Comparison of ENCODE assay signal across 25 mouse cellular contexts in the genomic region with DNA sequence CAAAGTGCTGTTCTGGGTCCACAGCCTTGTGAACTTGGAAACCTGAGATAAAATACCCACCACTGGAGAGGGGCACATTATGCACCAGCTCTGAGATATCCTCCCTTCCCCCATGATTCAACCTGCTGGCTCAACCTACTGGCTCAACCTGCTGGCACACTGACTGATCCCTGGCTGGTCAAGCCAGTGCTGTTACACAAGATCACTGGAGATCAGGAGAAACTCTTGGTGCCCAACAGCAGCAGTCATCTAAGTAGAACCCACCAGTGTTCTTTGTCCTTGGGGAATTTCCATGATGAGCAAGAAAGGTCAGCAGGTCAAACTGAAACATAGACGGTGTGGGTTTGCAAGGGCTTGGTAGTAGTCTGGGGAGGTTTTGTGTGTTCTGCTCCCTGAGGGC. TPM values are rescaled to one million over a fixed set of nuclear protein-coding genes. Genes with fewer than 3 reads are reported as not detected.
DNase-seq lines count a peak whose midpoint lies in the region; TF ChIP-seq lines count a peak whose summit lies in the region.
"Had no signal": no experiment of that assay in that cellular context is flagged by ENCODE, and none has a peak within 500 bp of the region (broad histone marks: within the 10 kb centered on the region; RNA-seq: fewer than 3 reads in every experiment).

No protein-coding gene starts in this region.

- 30% methylated on average over 1 of the region's 1 CpGs for WGBS in kidney, adult 2 months

- H3K27ac ChIP-seq in kidney, adult 2 months (ENCODE audit: insufficient read depth, low read depth, low read length), result no peak overlapping the region
- H3K27ac ChIP-seq: embryonic facial prominence, embryonic 15.5 days; forebrain, embryonic 13.5 days; hindbrain, embryonic 13.5 days; left cerebral cortex, adult 2 months; limb, embryonic 12.5 days; liver, embryonic 12.5 days; macrophage; midbrain, embryonic 13.5 days had no signal

- intact Hi-C loops in gastrocnemius, postnatal 14 days (cut with DNase I; ENCODE audit: low total_unique reads), result no loop called here

- DNase-seq in adrenal gland, postnatal 14 days, result peak; percentile 32
- no peak for DNase-seq in adrenal gland, adult 8-10 months
- DNase-seq in kidney, adult 2 months, result peak; percentile 2
- DNase-seq in kidney, postnatal 14 days, result no peak
- DNase-seq in gastrocnemius, postnatal 14 days, result peak; percentile 23
- DNase-seq in skeletal muscle tissue, adult 2 months (ENCODE audit: low read depth, low spot score), result peak; percentile 66
- no peak for DNase-seq in adipocyte (ENCODE audit: low spot score)
- DNase-seq: cerebellum, adult 2 months; cerebellum, postnatal 14 days; heart, postnatal 36 days; kidney, adult 9 months; kidney, postnatal 10 days; liver, postnatal 0 days; retina, postnatal 1 day; right cerebral cortex, postnatal 14 days; thymus, postnatal 14 days had no signal

- no peak overlapping the region for H3K4me3 ChIP-seq in kidney, adult 2 months (ENCODE audit: insufficient read depth, low read depth, low read length)
- H3K4me3 ChIP-seq: embryonic facial prominence, embryonic 15.5 days; forebrain, embryonic 13.5 days; hindbrain, embryonic 13.5 days; left cerebral cortex, adult 2 months; limb, embryonic 12.5 days; liver, embryonic 12.5 days; midbrain, embryonic 13.5 days had no signal

- no peak for TF ChIP-seq POLR2A in kidney, adult 2 months (IDR thresholded peaks at IDR 0.05; ENCODE audit: low read depth, low read length)

- no peak for TF ChIP-seq CTCF in kidney, adult 2 months (conservative IDR thresholded peaks at IDR 0.05; ENCODE audit: insufficient read depth, insufficient read length, low read depth, low read length)

- no peaks in the 10 kb centered on the region for H3K36me3 ChIP-seq in kidney, adult 2 months (ENCODE audit: control insufficient read depth, insufficient read depth, low read length)
- H3K36me3 ChIP-seq: embryonic facial prominence, embryonic 15.5 days; hindbrain, embryonic 13.5 days; limb, embryonic 12.5 days; liver, embryonic 12.5 days; midbrain, embryonic 13.5 days had no signal

- no peaks in the 10 kb centered on the region for H3K4me1 ChIP-seq in kidney, adult 2 months (ENCODE audit: control insufficient read depth, insufficient read depth, low read length)
- H3K4me1 ChIP-seq: hindbrain, embryonic 13.5 days; liver, embryonic 12.5 days; midbrain, embryonic 13.5 days had no signal

- H3K27me3 ChIP-seq in kidney, adult 2 months (replicated peaks; ENCODE audit: control insufficient read depth, insufficient read depth, low read length), result no peaks in the 10 kb centered on the region
- H3K27me3 ChIP-seq: CH12.LX; embryonic facial prominence, embryonic 15.5 days; forebrain, embryonic 13.5 days; hindbrain, embryonic 13.5 days; limb, embryonic 12.5 days; liver, embryonic 12.5 days; midbrain, embryonic 13.5 days had no signal

RNA-seq across cellular contexts. Expression of a gene that starts 49.6 kb away (rescaled TPM):
- total RNA-seq in adrenal gland, postnatal 14 days (2021), result 2.7 and 3.1 TPM in 2 replicates
- total RNA-seq in adrenal gland, adult 8-10 months (2022), result 1 to 10 TPM; 1.7 to 3.1 (median 2.2) TPM
- polyA plus RNA-seq in kidney, adult 2 months (2012; rRNA removed), result 1.5 TPM in 2 replicates
- total RNA-seq in gastrocnemius, postnatal 14 days (2021), result 10 to 100 TPM; 15.7 to 23.8 TPM

Comparison
In these comparisons a context has a peak if more than half of its experiments do, and no peak if none do; other contexts are left out.
1. DNase-seq: peak in adrenal gland, postnatal 14 days (single experiment), kidney, adult 2 months (single experiment), gastrocnemius, postnatal 14 days (single experiment) and skeletal muscle tissue, adult 2 months (single experiment); none in adrenal gland, adult 8-10 months (single experiment), kidney, postnatal 14 days (single experiment) and adipocyte (single experiment).